Mouse (Mus musculus) right cerebral cortex, postnatal 25 days (tissue): ENCODE measurements around the gene Dtd1.

Experiments used
- DNase-seq: peaks from one replicate; pipeline ENCODE4 v3.0.0; 2022

Gene Dtd1

DNA sequence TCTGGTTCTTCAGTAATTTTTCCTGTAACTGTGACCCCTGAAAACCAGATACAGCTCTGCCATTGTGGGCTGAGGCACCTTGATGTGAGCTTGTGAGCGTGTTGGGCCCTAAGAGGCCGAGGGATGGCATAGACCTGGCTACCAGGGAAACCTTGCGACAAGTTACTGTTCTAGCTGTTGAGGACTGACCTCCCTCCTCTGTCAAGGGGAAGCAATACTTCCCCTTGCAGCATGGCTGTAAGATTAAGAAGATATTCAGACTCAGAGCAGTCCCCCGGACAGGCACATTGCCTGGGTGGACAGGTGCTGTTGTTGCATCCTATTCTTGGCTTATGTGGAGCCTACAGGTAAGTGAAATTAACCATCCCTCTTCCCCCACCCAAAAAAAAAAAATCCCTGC is 172.1 kb downstream of the Dtd1 start:
- no peak for DNase-seq

DNA sequence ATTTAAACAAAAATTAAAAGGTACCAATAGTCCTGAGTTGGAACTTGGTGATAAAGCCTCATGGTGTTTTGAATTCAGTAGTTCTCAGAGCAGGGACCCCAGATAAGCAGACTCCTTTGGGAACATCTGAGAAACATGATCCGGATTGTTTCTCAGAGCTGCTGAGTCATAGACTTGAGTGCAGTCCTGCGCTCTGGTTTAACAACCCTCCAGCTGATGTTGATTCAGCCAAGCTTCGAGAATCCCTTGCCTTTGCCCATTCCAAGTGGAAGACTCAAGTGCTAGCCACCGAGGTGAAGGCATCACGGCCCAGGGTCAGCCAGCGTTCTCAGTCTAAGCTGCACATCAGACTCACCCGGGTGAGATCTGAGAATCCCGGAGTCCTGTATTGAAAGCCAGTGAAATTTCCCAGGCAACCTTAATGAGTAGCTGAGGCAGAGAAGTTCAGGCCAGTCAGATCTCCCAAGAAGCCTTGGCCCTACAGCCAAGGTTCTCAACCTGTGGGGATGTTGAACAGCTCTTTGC is 175.0 kb downstream of the Dtd1 start:
- DNase-seq, result no peak

DNA sequence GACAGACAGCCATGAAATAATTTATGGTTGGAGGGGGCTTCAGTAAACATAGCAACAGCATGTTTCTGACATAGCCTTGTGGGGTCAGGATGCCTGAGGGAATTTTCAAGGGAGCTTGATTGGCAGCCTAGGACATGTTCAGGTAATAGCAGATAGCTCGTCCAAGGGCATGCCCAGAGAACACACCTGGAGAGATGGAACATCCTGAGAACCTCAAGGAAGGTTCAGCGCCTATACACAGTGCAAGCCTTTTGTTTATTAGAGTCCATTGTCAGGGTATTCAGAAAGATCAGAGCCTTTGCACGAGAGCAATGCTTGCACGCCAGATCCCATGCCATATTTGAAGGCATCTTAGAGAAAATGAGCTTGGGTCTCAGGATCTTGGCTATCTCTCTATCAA is 175.9 kb downstream of the Dtd1 start:
- DNase-seq, result no peak

DNA sequence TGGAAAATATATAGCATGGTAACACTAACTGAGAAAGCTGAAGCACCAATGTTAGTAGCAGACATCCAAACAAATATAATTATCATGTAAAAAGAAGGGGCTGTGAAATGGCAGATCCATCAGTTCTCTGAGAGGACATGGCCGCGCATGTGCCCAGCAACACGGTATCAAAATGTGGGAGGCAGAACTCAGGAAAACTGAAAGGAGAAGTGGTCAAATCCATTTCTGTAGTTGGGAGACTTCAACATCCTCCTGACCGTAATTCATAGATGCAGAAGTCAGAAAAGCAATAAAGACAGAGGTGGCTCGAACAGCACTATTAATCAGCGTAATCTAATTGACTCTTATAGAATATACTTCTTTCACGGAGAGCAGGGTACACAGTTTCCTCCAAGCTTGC is 179.6 kb downstream of the Dtd1 start:
- no peak for DNase-seq

DNA sequence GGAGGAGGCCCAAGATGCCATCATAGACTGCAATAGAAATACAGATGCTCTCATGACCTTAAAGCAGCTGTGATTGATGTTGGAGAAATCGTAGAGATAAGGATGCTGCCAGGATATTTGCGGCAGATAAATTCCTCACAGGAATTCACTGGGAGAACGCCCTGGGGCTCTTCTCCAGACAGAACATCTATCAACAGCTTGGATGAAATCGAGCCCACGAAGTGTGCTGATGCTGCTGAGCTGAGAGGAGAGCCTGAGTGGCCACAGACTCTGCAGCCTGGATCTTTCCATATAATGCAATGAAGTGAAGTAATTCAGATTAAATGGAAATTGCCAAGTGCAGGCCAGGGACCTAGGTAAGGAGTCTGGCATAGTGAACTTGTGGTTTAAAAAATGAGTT is 181.0 kb downstream of the Dtd1 start:
- DNase-seq, result no peak

DNA sequence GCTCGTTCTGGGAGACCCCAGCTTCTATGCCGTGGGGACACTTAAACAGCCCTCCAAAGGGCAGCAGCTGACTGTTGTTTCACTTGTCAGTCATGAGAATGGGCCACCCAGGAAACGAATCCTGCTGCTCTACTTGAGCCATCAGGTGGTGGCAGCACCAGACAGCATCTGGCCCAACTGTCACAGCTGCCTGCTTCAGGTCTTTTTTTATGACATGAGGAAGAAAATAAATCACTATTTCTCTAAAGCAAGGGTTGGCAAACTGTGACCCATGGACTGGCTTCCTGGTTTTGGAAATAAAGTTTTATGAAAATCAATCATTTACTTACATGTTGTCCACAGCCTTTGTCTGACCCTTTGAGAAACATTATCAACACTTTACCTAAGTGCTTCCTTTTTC is 182.2 kb downstream of the Dtd1 start:
- DNase-seq, result no peak

DNA sequence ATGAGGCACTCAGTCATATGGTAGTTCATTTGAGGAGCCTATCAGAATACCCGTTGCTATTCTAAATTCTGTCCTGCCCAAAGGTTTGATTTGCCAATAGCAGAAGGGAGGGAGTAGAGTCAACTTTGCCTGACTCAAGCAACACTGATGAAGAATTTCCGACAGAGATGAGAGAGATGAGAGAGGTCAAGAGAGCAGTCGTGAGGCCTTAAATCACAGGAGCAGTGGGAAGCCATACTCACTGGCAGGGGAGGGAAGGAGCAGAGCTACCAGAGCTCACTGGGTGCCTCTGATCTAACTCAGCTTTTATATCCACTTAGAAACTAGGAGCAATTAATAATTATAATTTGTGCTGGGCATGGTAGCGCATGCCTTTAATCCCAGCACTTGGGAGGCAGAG is 182.8 kb downstream of the Dtd1 start:
- DNase-seq, result no peak

DNA sequence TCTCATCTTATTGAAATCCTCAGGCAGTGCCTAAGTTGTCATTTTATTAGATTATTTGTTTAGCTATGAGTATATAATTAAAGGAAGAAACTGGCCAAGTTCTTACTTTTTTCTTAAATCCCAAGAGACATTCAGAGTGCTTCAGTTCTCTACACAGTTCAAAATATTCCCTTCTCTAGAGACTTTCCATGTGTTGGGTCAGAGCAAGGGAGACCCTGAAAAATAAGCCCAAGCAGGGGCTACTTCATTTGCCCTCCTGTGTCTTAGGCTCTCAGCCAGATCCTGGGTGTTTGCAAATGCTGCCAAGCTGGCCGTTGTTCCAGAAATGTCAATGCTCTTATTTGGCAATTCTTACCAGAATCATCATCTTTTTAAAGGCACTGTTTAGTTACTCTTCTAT is 183.5 kb downstream of the Dtd1 start:
- DNase-seq, result no peak

DNA sequence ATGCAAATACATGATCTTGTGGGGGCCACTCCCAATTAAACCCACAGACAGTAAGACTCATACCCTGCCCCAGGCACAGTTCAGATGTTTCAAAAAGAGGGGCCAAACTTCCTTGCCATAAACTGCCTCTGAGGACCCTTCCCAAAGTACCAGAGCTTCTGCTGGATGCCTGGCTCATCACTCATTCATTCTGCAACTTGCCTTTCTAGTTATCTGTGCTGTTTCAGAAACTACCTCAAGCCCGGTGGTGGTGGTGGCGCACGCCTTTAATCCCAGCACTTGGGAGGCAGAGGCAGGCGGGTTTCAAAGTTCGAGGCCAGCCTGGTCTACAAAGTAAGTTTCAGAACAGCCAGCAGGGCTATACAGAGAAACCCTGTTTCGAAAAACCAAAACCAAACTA is 184.1 kb downstream of the Dtd1 start:
- DNase-seq, result no peak

DNA sequence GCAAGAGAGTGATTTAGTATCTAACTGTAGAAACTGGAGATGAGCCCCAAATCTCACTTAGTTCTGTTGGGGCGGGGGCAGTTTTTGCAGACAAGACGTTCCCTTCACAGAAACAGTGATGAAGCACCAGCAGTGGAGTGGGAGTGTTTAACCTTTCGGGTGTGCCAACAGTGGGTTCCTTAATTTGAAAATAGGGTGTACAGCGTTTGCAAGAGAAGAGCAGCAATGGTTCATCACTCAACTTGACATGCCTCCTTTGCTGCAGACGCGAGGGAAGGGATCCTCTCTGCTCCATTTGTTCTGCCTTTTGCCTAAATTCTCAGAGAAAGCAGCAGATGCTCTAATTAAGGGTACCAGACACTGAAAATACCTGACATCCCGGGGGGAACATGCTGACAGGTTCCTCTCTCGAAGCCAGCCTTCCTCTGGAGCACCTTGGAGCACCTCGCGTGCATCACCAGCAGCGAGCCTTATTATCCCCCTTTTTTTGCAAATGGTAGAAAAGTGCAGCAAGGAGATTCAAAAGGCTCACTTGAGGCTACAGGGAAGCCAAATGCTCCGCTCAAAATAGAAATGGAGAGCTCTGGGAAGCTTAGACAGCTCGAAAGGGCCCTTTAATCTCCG is 192.1 kb downstream of the Dtd1 start:
- no peak for DNase-seq

DNA sequence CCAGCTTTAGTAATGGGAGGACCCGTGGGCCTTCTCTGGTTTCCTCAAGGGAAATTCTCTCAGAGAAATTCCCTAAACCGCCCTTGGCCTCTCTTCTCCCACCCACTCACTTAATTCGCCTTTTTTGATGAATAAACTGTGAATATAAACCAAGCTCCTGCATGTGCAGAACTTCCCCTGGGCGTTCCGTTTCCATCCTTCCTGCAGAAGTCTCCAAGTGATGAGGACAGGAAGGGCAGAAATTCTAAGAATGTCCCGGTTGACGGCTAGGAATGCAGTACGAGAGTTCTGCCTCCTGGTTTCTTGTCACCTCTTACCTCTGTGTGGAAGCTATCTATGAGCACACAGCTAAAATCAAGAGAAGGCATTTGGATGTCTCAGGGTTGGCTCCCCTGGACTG is 197.8 kb downstream of the Dtd1 start:
- DNase-seq, result no peak

DNA sequence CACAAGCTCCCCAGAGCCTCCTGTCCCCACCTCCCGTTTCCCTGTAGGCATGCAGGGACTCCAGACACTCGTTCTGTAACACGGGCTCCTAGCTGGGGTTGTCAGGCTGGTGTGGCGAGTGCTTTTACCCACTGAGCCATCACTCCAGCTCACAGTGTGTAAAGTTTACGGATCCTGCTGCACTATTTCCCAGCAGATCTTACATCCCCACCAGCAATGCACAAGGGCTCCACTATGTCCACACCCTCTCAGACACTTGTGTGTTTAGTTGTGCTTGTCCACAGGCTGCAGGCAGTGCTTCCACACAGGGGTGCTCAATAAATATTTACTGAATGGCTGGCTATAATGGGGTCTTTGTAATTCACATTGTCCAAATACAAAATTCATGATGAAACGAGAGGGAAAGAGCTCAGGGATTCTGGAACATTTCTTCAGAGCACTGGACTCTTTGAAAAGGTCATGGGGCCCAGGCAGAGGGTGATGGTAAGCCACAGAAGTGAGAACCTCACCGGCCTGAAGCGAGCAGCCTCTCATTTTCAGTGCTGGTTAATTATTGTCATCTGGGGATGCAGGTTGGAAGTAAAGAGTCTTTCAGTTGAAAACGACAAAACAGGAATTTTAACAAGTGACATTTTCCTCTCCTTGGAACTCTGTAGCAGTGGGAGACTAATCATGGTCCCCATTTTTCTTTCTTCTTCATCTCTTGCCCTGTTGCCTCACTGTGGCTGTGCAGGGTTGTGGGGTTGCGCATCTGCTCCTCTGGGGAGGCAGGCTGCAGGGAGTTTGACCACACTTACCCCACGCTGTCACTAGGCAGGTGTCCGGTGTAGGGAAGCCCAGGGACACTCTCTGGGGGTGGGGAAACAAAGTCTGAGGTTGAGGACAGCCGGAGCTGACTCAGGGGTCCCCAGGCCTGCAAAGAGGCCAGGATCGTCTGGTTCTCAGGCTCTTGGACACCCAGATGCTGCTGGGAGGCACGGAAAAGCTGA is 208.4 kb downstream of the Dtd1 start:
- DNase-seq, result no peak
